Mouse (Mus musculus): Measurements from ENCODE around the gene Chd9. TPM values are rescaled to one million over a fixed set of nuclear protein-coding genes. Genes with fewer than 3 reads are reported as not detected.

Chd9 gene
- total RNA-seq, 2 experiments from 2014 or later, result 65.3 to 83.3 TPM

DNA sequence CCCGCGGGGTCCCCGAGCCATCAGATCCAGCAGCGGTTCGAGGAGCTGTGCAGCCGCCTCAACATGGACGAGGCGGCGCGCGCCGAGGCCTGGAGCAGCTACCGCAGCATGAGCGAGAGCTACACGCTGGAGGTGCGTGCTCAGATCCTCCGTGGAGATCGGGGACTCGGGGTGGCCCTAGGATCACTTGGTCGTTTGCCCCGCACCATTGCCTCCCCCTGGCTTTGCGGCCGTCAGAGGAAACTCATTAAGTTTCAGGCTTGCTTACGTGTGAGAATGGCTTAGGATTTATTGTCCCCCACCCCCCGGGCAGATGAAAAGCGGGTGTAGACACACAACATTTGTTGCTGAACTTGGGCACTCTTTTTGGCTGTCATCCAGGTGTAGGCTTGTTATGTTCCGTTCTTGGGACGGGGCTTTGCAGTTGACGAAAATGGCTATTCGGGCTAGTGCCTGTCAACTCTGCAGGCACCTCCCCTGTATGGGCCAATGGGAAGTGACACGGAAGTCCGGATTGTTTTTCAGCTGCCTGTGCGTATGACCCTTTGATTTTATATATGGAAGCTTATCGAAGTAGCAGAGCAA is 242.2 kb downstream of the Chd9 start:
- DNase-seq (ENCODE audit: low spot score in 2 of 2), result peak; percentile 24 to 52

DNA sequence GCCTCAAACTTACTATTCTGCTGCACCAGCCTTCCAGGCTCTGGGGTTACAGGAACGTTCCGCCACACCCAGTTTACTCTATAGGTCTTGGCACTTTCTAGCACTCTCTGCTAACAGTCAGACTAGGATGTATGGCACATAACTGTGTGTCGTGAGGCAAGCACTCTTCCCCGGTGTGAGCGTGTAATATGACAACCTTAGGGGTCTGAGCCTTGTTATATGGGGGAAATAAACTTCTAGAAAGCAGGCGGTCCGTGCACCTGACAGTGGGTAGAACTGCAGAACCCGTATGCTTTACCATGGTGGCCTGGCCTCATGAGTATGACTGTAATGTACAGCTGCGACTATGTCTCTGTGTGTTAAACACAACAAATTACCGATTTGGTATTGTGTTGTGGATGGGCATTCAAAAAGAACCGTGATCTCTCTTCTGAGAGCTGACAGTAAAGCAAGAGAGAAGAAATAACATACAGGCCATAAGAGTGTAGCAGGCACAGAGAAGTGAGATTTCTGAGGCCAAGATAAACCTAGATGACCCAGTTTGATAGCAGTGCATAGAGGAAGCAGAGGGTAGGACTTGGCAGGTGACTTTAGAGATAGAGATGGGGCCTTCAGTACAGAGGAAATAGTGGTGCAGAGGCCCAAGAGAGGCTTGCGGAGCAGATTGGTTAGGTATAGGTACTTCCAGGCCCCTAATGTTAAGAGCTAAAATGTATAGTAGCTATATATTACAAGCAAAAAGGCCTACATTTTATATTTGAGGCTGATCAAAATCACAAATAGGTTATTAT is 249.1 kb downstream of the Chd9 start:
- no peak for DNase-seq (ENCODE audit: low spot score in 2 of 2)

DNA sequence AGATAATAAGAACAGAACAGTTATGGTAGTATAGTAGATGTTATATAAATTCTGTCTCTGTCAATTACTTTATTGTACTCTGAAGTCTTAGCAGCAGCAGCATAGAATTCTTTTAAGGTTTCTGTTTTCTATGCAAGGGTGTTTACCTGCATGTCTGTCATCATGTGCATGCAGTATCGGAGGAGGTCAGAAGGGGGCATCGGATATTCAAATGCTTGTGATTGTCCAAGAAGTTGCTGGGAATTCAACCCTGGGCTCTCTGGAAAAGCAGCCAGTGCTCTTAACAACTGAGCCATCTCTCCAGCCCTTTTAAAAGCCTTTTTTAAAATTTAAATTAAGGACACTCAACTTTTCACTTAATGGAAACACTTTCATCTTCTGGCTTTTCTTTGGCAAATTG is 251.5 kb downstream of the Chd9 start:
- DNase-seq (ENCODE audit: low spot score in 2 of 2), result no peak

DNA sequence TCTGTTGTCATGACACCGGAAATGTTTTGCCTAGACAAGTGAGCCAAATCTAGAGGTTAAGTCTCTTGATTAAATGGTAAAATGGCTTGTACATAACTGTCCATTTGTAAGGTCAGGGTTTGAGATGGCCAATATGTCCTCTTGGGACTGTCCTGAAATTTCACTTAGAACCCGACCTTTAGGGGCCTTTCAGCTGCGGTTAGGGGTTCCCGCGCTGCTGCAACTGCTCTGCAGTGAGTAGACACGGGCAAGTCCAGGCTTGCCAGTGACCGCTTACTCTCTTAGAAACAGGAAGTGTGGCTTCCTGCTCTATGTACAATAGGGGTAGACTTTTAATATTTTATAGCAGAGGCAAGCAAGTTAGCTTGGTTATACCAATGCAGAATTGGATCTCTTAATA is 253.8 kb downstream of the Chd9 start:
- no peak for DNase-seq (ENCODE audit: low spot score in 2 of 2)

DNA sequence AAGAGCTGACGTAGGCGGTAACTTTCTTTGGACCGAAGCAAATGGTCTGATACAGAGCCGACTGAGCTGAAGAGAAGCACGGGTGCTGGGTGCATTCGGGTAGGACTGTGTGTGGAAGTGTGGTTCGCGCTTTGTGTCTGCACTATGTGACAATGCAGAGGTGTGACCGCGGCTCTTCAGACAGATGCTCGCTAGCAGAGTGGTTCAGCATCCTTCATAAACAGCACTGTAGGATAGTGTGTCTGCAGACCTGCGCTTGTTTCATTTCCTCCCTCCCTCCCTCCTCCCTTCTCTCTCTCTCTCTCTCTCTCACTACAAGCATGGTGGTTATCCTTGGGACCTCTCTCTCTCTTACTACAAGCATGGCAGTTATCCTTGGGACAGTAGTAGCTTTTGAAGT is 254.3 kb downstream of the Chd9 start:
- DNase-seq (ENCODE audit: low spot score in 2 of 2), result no peak

DNA sequence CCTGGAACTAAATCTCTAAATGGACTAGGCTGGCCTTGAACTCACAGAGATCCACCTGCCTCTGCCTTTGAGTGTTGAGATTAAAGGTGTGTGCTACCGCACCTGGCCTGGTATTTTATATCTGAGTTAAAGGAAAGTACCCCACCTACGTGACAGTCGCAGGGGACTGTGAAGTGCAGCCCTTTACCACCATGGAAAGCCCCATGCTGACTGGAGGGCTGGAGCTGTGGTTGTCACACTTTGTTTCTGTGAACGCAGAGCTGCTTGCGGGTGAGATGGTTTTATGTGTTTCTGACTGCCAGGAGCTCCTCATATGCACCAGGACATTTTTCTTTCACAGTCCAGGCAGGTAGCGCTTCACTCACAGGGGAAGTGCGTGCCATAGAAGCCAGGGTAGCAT is 260.3 kb downstream of the Chd9 start:
- no peak for DNase-seq (ENCODE audit: low spot score in 2 of 2)

DNA sequence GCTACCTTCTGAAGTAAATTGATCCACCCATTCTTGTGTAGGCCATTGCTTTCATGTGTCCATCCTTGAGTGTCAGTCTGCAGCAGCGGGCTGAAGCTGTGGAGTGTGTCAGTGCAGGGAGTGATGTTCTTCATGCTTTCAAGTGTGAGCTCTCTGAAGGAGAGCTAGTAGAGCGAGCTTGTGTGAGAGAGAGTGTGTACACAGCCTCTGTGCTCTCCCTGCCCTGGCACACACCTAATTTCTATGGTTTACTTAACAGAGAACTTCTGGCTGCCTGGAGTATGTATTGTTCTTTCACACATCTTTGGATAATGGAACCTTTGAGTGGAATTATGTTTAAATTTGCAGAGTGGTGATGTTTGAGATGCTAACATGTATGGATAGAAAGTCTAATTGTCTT is 261.4 kb downstream of the Chd9 start:
- DNase-seq (ENCODE audit: low spot score in 2 of 2), result no peak

DNA sequence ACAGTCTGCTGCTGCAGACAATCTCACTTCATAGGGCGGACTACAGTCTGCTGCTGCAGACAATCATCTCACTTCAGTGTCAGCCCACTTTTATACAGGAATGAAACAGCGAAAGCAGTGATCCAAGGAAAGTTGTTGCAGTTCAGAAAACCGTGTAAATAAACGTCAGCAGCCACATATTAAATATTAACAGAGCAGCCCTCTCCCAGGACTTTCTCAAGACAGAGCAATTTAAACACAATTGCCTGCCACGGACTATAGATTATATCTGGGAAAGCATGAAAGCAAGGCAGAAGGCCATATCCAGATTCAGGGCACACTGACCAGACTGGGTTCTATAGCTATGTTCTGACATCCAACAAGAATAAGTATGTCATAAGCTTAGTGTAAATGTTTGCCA is 266.0 kb downstream of the Chd9 start:
- no peak for DNase-seq (ENCODE audit: low spot score in 2 of 2)

DNA sequence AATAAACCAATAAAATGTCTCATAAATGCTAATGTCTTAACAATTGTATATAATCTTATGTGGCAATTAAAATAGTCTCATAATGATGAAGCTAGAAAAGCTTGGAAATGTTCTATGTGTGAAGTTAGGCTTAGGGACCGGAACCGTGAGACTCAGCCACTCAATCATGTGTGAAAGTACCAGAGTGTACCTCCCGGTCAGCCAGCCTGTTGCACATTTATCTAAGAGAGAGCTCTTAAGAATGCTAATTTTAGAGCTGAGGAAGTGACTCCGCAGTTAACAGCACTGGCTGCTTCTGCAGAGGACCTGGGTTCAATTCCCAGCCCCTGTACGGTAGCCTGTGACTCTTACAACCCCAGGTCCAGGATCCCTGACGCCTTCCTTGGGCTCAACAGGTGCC is 270.0 kb downstream of the Chd9 start:
- no peak for DNase-seq (ENCODE audit: low spot score in 2 of 2)

Small RNA genes within 50 kb of the gene (microRNA-seq; reads per million reads assigned to microRNA genes)
- not detected for gene Gm44382

Other genes with a start within 250 kb of the Chd9 start
- not detected for gene Gm19935, start 11.0 kb upstream of the Chd9 start, total RNA-seq (2021)
- 10 to 100 TPM; 36.9 to 37.6 TPM for gene Rbl2, start 241.7 kb downstream of the Chd9 start, total RNA-seq (2021)

Data from adrenal gland, postnatal 4 days (tissue).